Mouse (Mus musculus) T-helper 2 cell (primary cell): ENCODE results near the gene Ms4a5.

Experiments used
- in situ Hi-C: fragments of 300-600 bp; cut with MboI, MseI; formaldehyde crosslinking; loops from one replicate; pipeline ENCODE4 v1.15.1; 2025; ENCODE audit warnings: high pct_unique_total_duplicates

Gene Ms4a5

GRCm38 (mm10) chr19:11232348-11232747, 51.3 kb downstream of the Ms4a5 start, which contains the start of gene Ms4a12:
TSS of gene Ms4a12 (minus strand) at chr19:11232448.
- in situ Hi-C loops = no loop called here
